Mouse (Mus musculus) kidney, embryonic 14.5 days (tissue): ENCODE measurements at regions not wholly inside any gene's neighbourhood (a gene's known extent, or its start where the extent isn't known, plus 50 kb on each side); places are given as distances from the start of the nearest gene placed in this dataset.
A peak's percentile ranks its signal among the peaks of the same experiment; 100 is the strongest.

Experiments
- ATAC-seq: fragments of 200-750 bp; cut with Nextera tagmentation; 2 replicates; pipeline ENCODE4 v1.8.0; 2017; ENCODE audit warnings: moderate number of reproducible peaks, mild to moderate bottlenecking, moderate TSS enrichment, moderate library complexity; ENCODE audit not compliant: low FRiP score, low TSS enrichment
- H3K27ac ChIP-seq: fragments of 300-500 bp; sonication (generic); 2 replicates; pipeline ENCODE4 v1.5.1; 2014; ENCODE audit warnings: low read depth, mild to moderate bottlenecking, low read length, moderate library complexity, mixed read lengths
- H3K27me3 ChIP-seq: fragments of 300-500 bp; sonication (generic); 2 replicates; pipeline ENCODE4 v1.6.1; 2014; ENCODE audit warnings: mild to moderate bottlenecking, low read length; ENCODE audit not compliant: control insufficient read depth, insufficient read depth
- H3K36me3 ChIP-seq: fragments of 300-500 bp; sonication (generic); 2 replicates; pipeline ENCODE4 v1.6.1; 2014; ENCODE audit warnings: low read length, mixed read lengths; ENCODE audit not compliant: control insufficient read depth, insufficient read depth
- H3K4me1 ChIP-seq: fragments of 300-500 bp; sonication (generic); 2 replicates; pipeline ENCODE4 v1.6.1; 2014; ENCODE audit warnings: low read length, mixed read lengths; ENCODE audit not compliant: control insufficient read depth, insufficient read depth
- H3K4me2 ChIP-seq: fragments of 300-500 bp; sonication (generic); replicated peaks from 2 replicates; pipeline ENCODE4 v1.6.1; 2014; ENCODE audit warnings: low read depth, mild to moderate bottlenecking, low read length
- H3K4me3 ChIP-seq: fragments of 300-500 bp; sonication (generic); 2 replicates; pipeline ENCODE4 v1.5.1; 2014; ENCODE audit warnings: mild to moderate bottlenecking, low read length
- H3K9ac ChIP-seq: fragments of 300-500 bp; sonication (generic); 2 replicates; pipeline ENCODE4 v1.6.1; 2014; ENCODE audit warnings: low read depth, mild to moderate bottlenecking, low read length, moderate library complexity
- H3K9me3 ChIP-seq: fragments of 300-500 bp; sonication (generic); 2 replicates; pipeline ENCODE4 v1.6.1; 2016; ENCODE audit warnings: low read length; ENCODE audit not compliant: control insufficient read depth
- WGBS: fragments of 180-500 bp; shearing (Covaris S2); extraction: QIAGEN DNeasy Blood & Tissue Kit; methylation state at CpG from one replicate; pipeline ENCODE4 v1.1.7; 2014; 5-methylcytosine and 5-hydroxymethylcytosine counted together

- no peaks in the 10 kb centered on the region for H3K9me3 ChIP-seq
- WGBS: 4% methylated on average over 9 of the region's 9 CpGs
- no peaks in the 10 kb centered on the region for H3K36me3 ChIP-seq
- peak overlapping the region; percentile 99 for H3K27ac ChIP-seq
- no peaks in the 10 kb centered on the region for H3K27me3 ChIP-seq
- no peak overlapping the region for H3K9ac ChIP-seq
- peaks cover 58% of the 10 kb centered on the region for H3K4me1 ChIP-seq
- H3K4me3 ChIP-seq: no peak overlapping the region
- H3K4me2 ChIP-seq: no peak overlapping the region; the same call in 1 of the 2 replicates
- ATAC-seq: 0 out of 2 replicates have a peak, but pooled peaks have one; percentile 4
Measured at GRCm38 (mm10) chr2:116976951-116977503, 98.5 kb downstream of the Tmco5 start.

- 62% methylated on average over 10 of the region's 10 CpGs for WGBS
- Histone ChIP-seq H3K36me3 (no peaks in the 10 kb centered on the region), H3K4me3 (no peak overlapping the region), H3K4me2 (no peak overlapping the region), H3K9ac (no peak overlapping the region; the same call in 1 of the 2 replicates), H3K4me1 (peaks cover 49% of the 10 kb centered on the region), H3K27ac (0 out of 2 replicates have a peak overlapping the region, but pooled peaks have one; percentile 44), H3K9me3 (no peaks in the 10 kb centered on the region), H3K27me3 (no peaks in the 10 kb centered on the region)
- no peak for ATAC-seq
Measured at GRCm38 (mm10) chr2:116977771-116978600, 99.5 kb downstream of the Tmco5 start.

- no peak for ATAC-seq
- Histone ChIP-seq H3K4me2 (no peak overlapping the region), H3K27ac (0 out of 2 replicates have a peak overlapping the region, but pooled peaks have one; percentile 44), H3K4me1 (peaks cover 46% of the 10 kb centered on the region), H3K9me3 (no peaks in the 10 kb centered on the region), H3K9ac (no peak overlapping the region), H3K27me3 (no peaks in the 10 kb centered on the region), H3K36me3 (no peaks in the 10 kb centered on the region), H3K4me3 (no peak overlapping the region)
- WGBS: 57% methylated on average over 4 of the region's 4 CpGs
Measured at GRCm38 (mm10) chr2:116978809-116979208, 100.3 kb downstream of the Tmco5 start.

GRCm38 (mm10) chr2:116979561-116980391 is 101.3 kb downstream of the Tmco5 start:
- Histone ChIP-seq H3K9me3 (no peaks in the 10 kb centered on the region), H3K27me3 (no peaks in the 10 kb centered on the region), H3K4me1 (peaks cover 47% of the 10 kb centered on the region), H3K9ac (no peak overlapping the region), H3K4me2 (no peak overlapping the region; the same call in 1 of the 2 replicates), H3K4me3 (no peak overlapping the region), H3K27ac (peak overlapping the region; percentile 84), H3K36me3 (no peaks in the 10 kb centered on the region)
- peak; percentile 14 for ATAC-seq
- WGBS: 2% methylated on average over 10 of the region's 10 CpGs

- Histone ChIP-seq H3K27me3 (no peaks in the 10 kb centered on the region), H3K4me2 (no peak overlapping the region), H3K9me3 (no peaks in the 10 kb centered on the region), H3K4me3 (no peak overlapping the region), H3K4me1 (peaks cover 47% of the 10 kb centered on the region), H3K36me3 (no peaks in the 10 kb centered on the region), H3K9ac (no peak overlapping the region), H3K27ac (peak overlapping the region; percentile 84; the same call in 1 of the 2 replicates)
- ATAC-seq: no peak
- WGBS: 37% methylated on average over 5 of the region's 5 CpGs
Measured at GRCm38 (mm10) chr2:116980692-116981091, 102.2 kb downstream of the Tmco5 start.

GRCm38 (mm10) chr2:116983351-116983750 is 104.9 kb downstream of the Tmco5 start:
- H3K4me3 ChIP-seq: no peak overlapping the region
- peaks cover 28% of the 10 kb centered on the region for H3K4me1 ChIP-seq
- no peak overlapping the region; the same call in 1 of the 2 replicates for H3K27ac ChIP-seq
- H3K27me3 ChIP-seq: no peaks in the 10 kb centered on the region
- H3K36me3 ChIP-seq: no peaks in the 10 kb centered on the region
- ATAC-seq: no peak
- WGBS: 90% methylated on average over 5 of the region's 5 CpGs
- H3K9me3 ChIP-seq: no peaks in the 10 kb centered on the region
- no peak overlapping the region for H3K9ac ChIP-seq
- H3K4me2 ChIP-seq: no peak overlapping the region

- H3K4me3 ChIP-seq: no peak overlapping the region
- WGBS: 28% methylated on average over 10 of the region's 10 CpGs
- no peaks in the 10 kb centered on the region for H3K27me3 ChIP-seq
- H3K4me2 ChIP-seq: no peak overlapping the region
- ATAC-seq: peak; percentile 21; the same call in 1 of the 2 replicates
- no peak overlapping the region; the same call in 1 of the 2 replicates for H3K27ac ChIP-seq
- H3K9me3 ChIP-seq: no peaks in the 10 kb centered on the region
- H3K9ac ChIP-seq: no peak overlapping the region
- H3K36me3 ChIP-seq: no peaks in the 10 kb centered on the region
- H3K4me1 ChIP-seq: peaks cover 22% of the 10 kb centered on the region
Measured at GRCm38 (mm10) chr2:116983821-116984351, 105.4 kb downstream of the Tmco5 start.

GRCm38 (mm10) chr2:116984597-116984996 is 106.1 kb downstream of the Tmco5 start:
- peaks cover 15% of the 10 kb centered on the region for H3K4me1 ChIP-seq
- ATAC-seq: no peak
- no peak overlapping the region for H3K9ac ChIP-seq
- no peak overlapping the region for H3K27ac ChIP-seq
- 56% methylated on average over 3 of the region's 3 CpGs for WGBS
- no peak overlapping the region for H3K4me2 ChIP-seq
- no peak overlapping the region for H3K4me3 ChIP-seq
- H3K9me3 ChIP-seq: no peaks in the 10 kb centered on the region
- H3K36me3 ChIP-seq: no peaks in the 10 kb centered on the region
- no peaks in the 10 kb centered on the region for H3K27me3 ChIP-seq
